Mouse (Mus musculus): ENCODE results near the gene Gm7257.
A peak's percentile ranks its signal among the peaks of the same experiment; 100 is the strongest.

Gm7257 gene

DNA sequence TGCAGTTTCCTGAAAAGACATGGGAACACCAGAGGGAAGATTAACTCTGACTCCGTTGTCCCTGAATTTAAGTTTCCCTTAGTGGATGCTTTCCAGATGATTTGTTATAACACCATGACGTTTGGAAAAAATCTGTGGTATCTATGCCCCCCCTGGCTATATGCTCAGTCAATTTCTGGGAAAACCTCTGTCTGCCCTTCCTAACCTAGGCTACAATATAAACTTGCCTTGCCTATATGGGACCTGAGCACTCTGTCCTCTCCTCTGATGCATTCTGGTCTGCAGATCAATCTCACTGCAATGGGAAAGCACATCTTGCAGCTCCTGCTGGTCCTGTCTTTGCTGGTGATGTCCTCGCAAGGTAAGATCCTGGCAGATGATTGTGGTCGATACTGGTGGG is at the start of gene Gm7257:
TSS of gene Gm7257 (plus strand) at position 301 of the 400 bp plus-strand sequence.
- no peak for DNase-seq (ENCODE audit: low read depth, low spot score)

DNA sequence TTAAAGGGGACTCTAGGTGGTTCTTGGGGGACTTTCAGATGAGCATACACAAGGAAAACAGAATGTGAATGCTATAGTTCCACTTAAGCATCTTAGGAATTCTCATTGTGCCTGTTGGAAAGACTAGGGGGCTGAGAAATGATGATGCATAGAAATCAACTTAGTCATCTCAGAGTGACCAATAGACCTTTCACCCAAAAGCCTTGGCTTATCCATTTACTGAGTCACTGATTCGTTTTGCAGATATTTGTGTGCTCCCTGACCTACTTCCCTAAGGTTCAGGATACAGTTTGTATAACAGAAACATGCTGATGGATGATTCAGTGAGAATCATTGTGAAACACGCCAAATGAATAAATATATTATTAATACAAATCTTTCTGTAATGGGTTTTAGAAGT is 28.7 kb upstream of the Gm7257 start:
- DNase-seq (ENCODE audit: low read depth, low spot score) = no peak

DNA sequence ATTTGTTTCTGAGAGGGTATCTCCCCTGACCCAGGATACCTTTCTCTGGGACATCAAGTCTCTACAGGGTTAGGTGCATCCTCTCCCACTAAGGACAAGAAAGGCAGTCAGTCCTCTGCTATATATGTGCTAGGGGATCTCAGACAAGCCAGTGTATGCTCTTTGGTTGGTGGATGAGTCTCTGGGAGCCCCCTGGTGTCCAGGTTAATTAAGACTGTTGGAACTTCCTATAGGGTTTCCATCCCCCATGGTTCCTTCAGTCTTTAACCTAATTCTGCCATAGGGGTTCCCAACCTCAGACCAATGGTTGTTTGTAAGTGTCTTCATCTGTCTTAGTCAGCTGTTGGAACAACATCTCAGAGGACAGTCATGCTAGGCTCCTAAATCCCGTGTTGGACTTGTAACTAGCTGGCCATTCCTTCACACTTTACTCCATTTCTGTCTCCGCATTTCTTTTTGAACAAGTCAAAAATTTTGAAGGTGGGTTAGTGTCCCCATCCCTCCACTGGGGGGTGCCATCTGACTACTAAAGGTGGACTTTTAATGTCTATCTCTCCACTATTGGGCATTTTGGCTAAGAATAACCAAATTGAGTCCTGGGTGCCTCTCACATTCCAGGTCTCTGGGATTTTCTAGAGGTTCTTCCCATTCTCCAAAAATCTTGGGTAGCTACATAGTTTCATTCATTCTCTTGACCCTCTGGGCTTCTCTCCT is 3.5 kb downstream of the Gm7257 start:
- DNase-seq (ENCODE audit: low read depth, low spot score) = peak; percentile 67

DNA sequence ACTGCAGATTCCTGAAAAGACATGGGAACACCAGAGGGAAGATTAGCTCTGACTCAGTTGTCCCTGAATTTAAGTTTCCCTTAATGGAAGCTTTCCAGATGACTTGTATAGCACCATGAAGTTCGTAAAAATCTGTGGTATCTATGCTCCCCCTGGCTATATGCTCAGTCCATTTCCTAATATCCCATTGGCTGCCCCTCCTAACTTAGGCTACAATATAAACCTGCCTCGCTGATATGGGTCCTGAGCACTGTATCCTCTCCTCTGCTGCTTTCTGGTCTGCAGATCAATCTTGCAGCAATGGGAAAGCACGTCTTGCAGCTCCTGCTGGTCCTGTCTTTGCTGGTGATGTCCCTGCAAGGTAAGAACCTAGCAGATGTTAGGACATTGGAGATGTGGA is 43.7 kb downstream of the Gm7257 start, which contains the start of gene Gm9513:
TSS of gene Gm9513 (plus strand) at position 301 of the 400 bp plus-strand sequence.
- DNase-seq (ENCODE audit: low read depth, low spot score) = no peak
